Mouse (Mus musculus) thymus, adult 2 months (tissue): ENCODE data around the gene Trappc3. TPM values are rescaled to one million over a fixed set of nuclear protein-coding genes. Genes with fewer than 3 reads are reported as not detected.

ENCODE experiments used
- DNase-seq: peaks from one replicate; pipeline ENCODE4 v3.0.0; 2021
- H3K27ac ChIP-seq: fragments of 200-500 bp; 2 replicates; pipeline ENCODE4 v1.5.1; 2012; ENCODE audit warnings: low read length, control low read depth; ENCODE audit not compliant: control insufficient read depth, insufficient read depth
- H3K27me3 ChIP-seq: fragments of 200-500 bp; 2 replicates; pipeline ENCODE4 v1.6.1; 2012; ENCODE audit warnings: mild to moderate bottlenecking, low read length, moderate library complexity, mixed read lengths; ENCODE audit not compliant: control insufficient read depth, insufficient read depth
- H3K36me3 ChIP-seq: fragments of 200-500 bp; 2 replicates; pipeline ENCODE4 v1.6.1; 2012; ENCODE audit warnings: mild to moderate bottlenecking, low read length, moderate library complexity; ENCODE audit not compliant: control insufficient read depth, insufficient read depth
- H3K4me1 ChIP-seq: fragments of 200-500 bp; replicated peaks from 2 replicates; pipeline ENCODE4 v1.6.1; 2012; ENCODE audit warnings: low read length; ENCODE audit not compliant: control insufficient read depth, insufficient read depth
- H3K4me3 ChIP-seq: fragments of 200-500 bp; 2 replicates; pipeline ENCODE4 v1.5.1; 2012; ENCODE audit warnings: mild to moderate bottlenecking, low read length, control low read depth, moderate library complexity; ENCODE audit not compliant: control insufficient read depth, insufficient read depth
- CTCF ChIP-seq: fragments of 200-500 bp; IDR thresholded peaks from 2 replicates; pipeline ENCODE4 v1.5.1; 2012; ENCODE audit warnings: mild to moderate bottlenecking, control low read depth, low read length, moderate library complexity, borderline replicate concordance; ENCODE audit not compliant: control insufficient read depth, poor library complexity, insufficient read depth; ENCODE audit errors: extremely low read depth
- POLR2A ChIP-seq: fragments of 200-500 bp; IDR thresholded peaks from 2 replicates; pipeline ENCODE4 v1.6.1; 2012; ENCODE audit warnings: mild to moderate bottlenecking, low read length, control low read depth, moderate library complexity; ENCODE audit not compliant: control insufficient read depth, poor library complexity, insufficient read depth; ENCODE audit errors: extremely low read depth
- WGBS: fragments of 180-500 bp; shearing (Covaris S2); methylation state at CpG from one replicate; pipeline ENCODE4 v1.1.7; 2018; 5-methylcytosine and 5-hydroxymethylcytosine counted together
- polyA plus RNA-seq: library from polyadenylated mRNA; depleted of rRNA; stranded (reverse); fragments of >200 nt; gene quantifications from 2 replicates; pipeline ENCODE4 v1.2.3, GENCODE M21; 2012

The Trappc3 gene
- polyA plus RNA-seq, 1 experiment = 55.1 TPM

- Histone ChIP-seq H3K4me3 (no peak overlapping the region), H3K4me1 (peaks cover 32% of the 10 kb centered on the region), H3K27ac (no peak overlapping the region), H3K36me3 (no peaks in the 10 kb centered on the region), H3K27me3 (no peaks in the 10 kb centered on the region)
- WGBS = 53% methylated on average over 11 of the region's 11 CpGs
- DNase-seq = no peak
- TF ChIP-seq CTCF (no peak), POLR2A (no peak)
These were observed 10.4 kb upstream of the Trappc3 start for GRCm38 (mm10) chr4:126251655-126252254.

GRCm38 (mm10) chr4:126252411-126253237, 9.5 kb upstream of the Trappc3 start:
- H3K4me1 ChIP-seq = peaks cover 41% of the 10 kb centered on the region
- 94% methylated on average over 17 of the region's 17 CpGs for WGBS
- no peaks in the 10 kb centered on the region for H3K27me3 ChIP-seq
- no peak for TF ChIP-seq CTCF
- no peak for TF ChIP-seq POLR2A
- no peaks in the 10 kb centered on the region for H3K36me3 ChIP-seq
- no peak for DNase-seq
- H3K4me3 ChIP-seq = no peak overlapping the region
- H3K27ac ChIP-seq = no peak overlapping the region

- 37% methylated on average over 14 of the region's 14 CpGs for WGBS
These were observed 8.4 kb upstream of the Trappc3 start for GRCm38 (mm10) chr4:126253637-126254272.

GRCm38 (mm10) chr4:126254315-126255112, 7.6 kb upstream of the Trappc3 start:
- Histone ChIP-seq H3K4me3 (peak overlapping the region; percentile 96), H3K36me3 (no peaks in the 10 kb centered on the region), H3K27me3 (no peaks in the 10 kb centered on the region), H3K4me1 (peaks cover 47% of the 10 kb centered on the region), H3K27ac (no peak overlapping the region)
- 48% methylated on average over 9 of the region's 9 CpGs for WGBS
- 0 out of 2 replicates have a peak, but pooled peaks have one; percentile 8 for TF ChIP-seq POLR2A
- no peak for TF ChIP-seq CTCF
- peak; percentile 22 for DNase-seq

More at GRCm38 (mm10) chr4:126253637-126254272, 8.4 kb upstream of the Trappc3 start:
- H3K4me3 ChIP-seq = no peak overlapping the region
- no peaks in the 10 kb centered on the region for H3K36me3 ChIP-seq
- TF ChIP-seq POLR2A = no peak
- TF ChIP-seq CTCF = no peak
- DNase-seq = no peak
- H3K4me1 ChIP-seq = peaks cover 42% of the 10 kb centered on the region
- no peaks in the 10 kb centered on the region for H3K27me3 ChIP-seq
- peak overlapping the region; percentile 7; the same call in 1 of the 2 replicates for H3K27ac ChIP-seq

GRCm38 (mm10) chr4:126255113-126256001, 6.8 kb upstream of the Trappc3 start:
- 2% methylated on average over 50 of the region's 50 CpGs for WGBS
- DNase-seq = peak; percentile 66
- Histone ChIP-seq H3K4me1 (peaks cover 52% of the 10 kb centered on the region), H3K36me3 (no peaks in the 10 kb centered on the region), H3K27me3 (no peaks in the 10 kb centered on the region), H3K27ac (no peak overlapping the region), H3K4me3 (peak overlapping the region; percentile 96)
- no peak for TF ChIP-seq CTCF
- TF ChIP-seq POLR2A = no peak
